Mouse (Mus musculus): ENCODE measurements at regions not wholly inside any gene's neighbourhood (a gene's known extent, or its start where the extent isn't known, plus 50 kb on each side); places are given as distances from the start of the nearest gene placed in this dataset.

DNA sequence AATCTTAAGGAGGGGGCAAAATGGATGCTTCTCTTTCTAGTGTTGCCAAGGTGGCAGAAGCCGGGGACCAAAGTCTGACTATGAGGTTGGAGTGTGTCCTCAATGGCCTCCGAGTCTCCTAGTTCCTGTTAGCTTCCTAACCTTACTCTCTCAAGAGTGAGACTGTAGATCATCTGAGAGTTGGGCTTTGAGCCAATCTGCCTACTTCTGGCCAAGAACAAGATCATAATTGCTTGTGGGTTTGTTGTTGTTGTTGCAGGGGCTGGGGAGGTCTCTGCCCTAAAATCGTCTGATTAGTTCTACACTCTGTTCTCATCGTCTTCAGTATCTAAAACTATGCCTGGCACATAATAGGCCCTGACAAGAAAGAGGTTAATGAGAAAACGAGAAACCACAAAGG is 110.8 kb upstream of the Syt6 start:
- no peak for DNase-seq (ENCODE audit: low spot score)

DNA sequence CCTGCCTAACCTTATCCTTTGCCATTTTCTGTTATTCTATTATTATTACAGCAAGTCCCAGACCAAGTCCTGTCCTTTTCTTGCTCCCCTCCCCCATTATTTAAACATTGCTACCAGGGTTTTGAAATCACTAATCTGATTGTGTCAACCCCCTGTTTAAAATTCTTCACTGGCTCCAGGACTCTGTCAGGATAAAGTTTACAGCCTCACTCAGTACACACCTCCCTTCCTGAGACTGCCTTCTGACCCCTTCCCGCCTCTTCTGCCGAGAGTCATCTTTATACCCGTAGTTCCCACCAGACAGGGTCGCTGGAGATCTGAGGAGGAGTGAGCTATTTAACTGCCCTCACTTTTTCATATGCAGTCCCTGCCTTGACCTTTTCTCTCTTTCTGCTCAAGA is 110.3 kb upstream of the Syt6 start:
- DNase-seq (ENCODE audit: low spot score), result peak; percentile 30

DNA sequence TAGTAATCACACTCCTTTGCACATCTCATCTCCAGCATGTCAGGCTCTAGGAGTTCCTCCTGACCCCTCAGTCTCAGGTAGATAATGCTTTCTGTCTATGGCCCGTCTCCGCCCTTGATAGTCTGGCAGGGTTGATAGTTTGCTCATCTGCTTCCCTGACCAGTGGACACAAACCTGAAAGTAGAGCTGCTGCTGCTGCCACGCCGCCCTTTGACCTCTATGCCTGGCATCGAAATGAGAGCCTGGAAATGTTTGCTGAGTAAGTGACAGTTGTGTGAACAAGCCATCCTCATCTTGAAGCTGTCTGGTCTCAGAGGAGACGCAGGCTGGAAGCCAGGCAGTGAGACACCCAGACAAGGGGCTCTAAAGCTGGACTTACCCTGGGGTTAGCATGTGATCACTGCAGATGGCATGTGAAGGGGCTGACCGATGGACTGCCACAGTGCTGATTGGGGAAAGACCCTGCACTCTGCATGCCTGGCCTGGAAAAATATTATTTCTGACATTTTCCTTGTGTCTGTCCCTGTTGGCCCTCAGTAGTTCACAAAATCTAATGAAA is 109.8 kb upstream of the Syt6 start:
- no peak for DNase-seq (ENCODE audit: low spot score)

DNA sequence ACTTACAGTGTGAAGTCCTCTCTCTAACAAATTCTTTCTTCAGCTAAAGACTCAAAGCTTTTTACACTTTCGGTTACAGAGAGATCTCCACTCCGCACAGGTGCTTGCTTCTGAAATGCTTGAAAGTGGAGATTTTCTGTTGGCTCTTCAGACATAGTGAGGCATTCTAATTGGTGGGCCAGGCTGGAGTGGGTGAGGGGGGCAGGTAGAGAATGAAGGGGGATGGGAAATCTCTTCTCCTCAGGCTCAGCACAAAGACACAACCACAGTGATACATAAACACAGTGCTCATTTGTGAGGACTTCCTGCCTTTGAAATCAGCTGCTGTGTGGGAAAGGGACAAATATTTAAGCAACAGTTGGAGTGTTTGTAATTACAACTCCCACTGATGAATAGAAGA is 109.1 kb upstream of the Syt6 start:
- DNase-seq (ENCODE audit: low spot score), result no peak

DNA sequence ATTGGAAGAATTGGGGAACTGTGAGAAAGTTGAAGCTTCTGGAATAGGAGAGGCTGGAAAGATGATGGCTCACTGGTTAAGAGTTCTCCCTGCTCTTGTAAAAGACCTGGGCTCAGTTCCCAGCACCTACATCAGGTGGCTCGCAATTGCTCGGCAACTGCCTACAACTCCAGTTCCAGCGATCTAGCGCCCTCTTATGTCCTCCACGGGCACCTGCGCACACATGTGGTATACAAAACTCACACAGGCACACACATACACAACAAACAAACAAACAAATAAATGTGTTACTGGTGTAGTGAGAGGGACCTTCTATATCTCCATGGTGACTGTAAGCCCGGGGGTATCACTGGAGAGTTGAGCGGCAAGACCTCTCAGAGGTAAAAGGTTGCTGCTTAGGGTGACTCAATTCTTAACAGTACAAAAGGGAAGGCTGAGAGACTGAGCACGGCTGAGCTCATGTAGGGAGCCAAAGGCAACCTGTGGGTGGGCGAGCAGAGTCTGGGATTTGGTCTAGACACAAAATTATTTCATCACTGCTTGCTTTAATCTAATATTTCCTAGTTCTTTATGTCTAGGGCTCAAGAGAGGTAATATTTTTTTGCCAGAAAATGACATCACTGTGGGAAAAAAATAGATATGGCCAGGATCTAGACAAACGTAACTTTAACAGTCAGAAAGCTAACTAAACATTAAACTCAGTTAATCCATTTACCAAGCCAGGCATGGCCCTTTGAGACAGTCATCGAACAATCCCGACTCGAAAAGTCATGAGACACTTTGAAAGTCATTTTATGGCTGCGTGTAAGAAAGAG is 104.2 kb upstream of the Syt6 start:
- DNase-seq (ENCODE audit: low spot score), result no peak

DNA sequence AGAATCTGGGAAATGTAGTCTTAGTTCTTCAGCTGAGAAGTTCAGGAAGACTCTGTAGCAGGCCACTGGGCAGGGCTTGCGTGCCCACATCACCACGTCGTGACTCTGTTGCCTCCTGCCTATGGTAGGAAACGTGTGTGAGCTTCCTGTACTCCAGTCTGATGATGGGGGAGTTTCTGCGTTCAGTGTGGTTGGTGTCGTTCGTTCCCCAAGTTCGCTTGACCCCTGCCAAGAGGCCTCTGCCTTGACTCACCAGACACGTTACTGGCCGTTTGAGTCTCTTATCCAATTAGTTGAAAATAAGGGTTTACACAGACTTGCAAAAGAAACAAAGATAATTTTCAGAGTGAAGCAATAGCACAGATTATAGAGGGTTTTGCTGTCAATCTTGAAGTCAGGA is 102.4 kb upstream of the Syt6 start:
- DNase-seq (ENCODE audit: low spot score), result no peak

DNA sequence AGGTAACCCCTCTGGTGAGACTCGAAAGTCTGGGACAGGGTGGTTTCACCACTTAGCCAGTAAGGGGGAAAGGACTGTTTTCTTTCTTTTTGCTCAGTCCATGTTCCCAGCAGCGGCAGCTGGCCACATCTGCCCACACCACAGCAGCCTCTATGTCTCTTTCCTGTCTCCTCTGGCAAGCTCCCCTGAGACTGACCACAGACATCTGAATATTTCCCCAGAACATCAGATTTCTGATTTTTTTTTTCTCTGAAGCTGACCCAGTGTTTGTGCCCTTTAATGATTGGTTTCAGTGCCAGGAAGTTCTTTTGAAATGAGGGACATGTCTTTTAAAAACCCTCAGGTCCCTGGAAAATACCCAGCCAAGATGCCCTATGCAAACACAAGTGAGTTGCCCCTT is 101.7 kb upstream of the Syt6 start:
- DNase-seq (ENCODE audit: low spot score), result no peak

DNA sequence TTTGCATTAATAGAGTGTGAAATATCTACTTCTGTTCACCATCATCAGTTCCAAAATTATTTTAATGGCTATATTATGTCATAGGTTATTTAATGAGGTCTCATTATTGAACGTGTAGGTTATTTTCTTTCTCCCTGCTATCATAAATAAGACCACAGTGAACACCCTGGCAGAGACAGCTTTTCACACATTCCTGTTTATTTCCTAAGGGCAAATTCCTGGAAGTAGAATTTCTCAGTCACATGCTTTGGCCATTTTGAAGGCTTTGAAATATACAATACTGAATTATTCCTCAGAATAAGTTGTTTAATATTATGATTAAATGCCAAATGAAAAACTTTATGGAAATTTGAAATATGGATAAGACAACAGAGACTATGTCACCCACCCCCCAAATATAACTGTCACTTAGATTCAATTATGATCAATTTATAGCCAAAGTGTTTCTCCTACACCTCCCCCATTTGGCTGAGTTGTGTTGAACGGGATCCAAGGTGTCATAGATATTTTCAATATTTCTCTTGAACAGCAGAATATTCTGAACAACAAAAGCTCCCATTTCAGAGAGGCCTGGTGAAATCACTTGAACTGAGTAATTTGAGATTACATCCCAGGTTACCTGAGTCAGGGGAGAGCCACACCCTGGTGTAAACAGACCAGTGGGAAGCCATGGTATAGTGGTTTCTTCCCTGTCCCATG is 95.0 kb upstream of the Syt6 start:
- no peak for DNase-seq (ENCODE audit: low spot score)

DNA sequence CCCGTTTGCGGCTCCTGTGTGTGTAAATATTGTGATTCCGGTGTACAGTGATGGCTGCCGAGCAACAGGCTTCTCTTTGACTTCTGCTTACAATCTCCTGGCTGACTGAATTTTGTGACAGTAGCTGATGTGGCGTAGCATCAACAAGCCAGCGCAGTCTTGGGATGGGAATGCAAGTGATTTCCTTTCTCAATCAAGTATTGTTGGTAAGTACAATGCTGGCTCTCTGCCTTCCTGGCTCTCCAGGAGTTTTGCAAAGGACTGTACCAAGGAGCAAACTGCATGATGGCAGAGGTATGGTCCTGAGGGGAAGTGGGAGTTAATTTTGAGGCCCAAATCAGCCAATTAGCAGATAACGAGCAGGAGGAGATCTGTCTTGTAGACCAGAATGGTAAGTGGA is 94.4 kb upstream of the Syt6 start:
- DNase-seq (ENCODE audit: low spot score), result no peak

DNA sequence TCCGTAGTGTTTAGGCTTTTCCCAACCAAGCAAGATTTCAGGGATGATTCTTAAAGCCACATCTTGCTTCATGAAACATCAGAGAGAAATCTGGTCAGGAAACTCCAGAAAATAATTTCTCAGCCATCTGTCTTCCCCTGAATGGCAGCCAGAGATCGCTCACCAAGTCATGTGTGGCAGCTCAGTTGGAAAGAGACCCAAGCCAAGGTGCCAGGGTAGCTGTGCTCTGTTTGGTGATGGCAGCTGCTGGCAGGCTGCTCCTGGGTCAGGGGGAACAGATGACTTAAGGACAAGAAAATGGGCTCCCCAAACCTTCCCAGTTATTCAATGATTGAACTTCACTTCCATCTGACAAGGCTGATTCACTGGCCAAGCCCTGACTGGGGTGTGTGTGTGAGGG is 91.7 kb upstream of the Syt6 start:
- DNase-seq (ENCODE audit: low spot score), result no peak

DNA sequence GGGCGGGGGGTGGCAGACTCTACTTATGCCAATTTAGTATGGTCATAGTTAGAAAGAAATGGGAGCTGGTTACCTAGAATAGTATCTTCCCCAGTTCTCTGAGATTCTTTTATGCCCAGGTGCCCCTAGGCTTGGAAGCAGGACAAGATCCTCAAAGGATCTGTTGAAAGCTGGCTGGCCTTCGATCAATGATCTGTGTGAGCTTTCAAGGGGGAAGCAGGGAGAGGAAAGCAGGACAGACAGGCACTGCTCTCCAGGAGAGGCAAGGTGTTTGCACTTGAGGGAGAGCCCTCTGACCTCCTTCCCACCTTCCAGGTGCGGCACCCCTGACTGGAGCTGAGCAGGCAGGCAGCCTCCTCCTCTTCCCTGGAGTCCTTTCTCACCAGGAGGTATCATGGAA is 91.3 kb upstream of the Syt6 start:
- DNase-seq (ENCODE audit: low spot score), result no peak

DNA sequence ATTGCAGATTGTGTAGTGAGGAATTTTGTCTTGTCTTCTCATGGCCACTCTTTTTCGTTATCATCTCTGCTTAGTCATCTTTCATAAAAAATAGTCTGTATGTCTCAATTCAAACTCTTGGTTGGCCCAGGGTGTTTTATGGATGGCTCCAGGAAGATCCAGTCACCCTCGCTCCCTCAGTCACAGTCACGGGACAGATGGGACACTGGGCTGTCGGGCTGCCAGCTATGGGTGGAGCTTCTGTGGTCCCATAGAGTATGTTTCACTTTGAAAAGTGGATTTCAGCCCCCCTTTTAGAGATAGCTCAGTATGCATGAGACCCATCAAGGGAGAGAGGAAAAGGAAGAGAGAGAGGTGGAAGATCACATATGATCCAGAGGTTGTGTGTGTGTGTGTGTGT is 85.2 kb upstream of the Syt6 start:
- no peak for DNase-seq (ENCODE audit: low spot score)

DNA sequence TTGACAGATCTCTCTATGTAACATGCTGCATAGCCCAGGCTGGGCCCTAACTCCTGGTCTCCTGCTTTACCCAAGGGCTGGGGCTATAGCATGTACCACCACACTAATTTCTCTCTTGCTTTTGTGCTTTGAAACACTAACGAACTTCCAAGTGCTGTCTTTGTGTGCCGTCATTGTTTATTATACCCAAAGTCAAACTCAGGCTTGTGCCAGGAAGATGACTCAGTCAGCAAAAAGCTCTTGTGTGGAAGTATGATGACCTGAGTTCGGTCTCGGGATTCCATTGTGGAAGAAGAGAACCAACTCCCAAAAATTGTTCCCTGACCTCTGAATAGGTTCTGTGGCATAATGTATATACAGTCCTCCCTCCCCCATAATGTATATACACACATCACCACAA is 84.1 kb upstream of the Syt6 start:
- DNase-seq (ENCODE audit: low spot score), result no peak

DNA sequence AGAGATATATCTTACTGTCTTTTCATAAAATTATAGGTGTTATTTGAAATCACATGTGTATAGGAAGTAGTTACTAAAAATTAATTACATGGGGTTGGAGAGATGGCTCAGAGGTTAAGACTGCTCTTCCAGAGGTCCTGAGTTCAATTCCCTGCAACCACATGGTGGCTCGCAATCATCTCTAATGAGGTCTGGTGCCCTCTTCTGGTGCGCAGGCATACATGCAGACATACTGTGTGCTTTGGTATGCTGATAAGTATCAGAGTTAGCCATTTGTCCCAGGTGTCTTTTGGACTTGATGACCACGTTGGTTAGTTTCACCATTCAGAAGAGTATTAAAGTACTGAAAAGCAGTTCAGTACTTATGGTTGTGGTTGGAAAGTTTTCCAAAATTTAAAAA is 82.8 kb upstream of the Syt6 start:
- DNase-seq (ENCODE audit: low spot score), result no peak

DNA sequence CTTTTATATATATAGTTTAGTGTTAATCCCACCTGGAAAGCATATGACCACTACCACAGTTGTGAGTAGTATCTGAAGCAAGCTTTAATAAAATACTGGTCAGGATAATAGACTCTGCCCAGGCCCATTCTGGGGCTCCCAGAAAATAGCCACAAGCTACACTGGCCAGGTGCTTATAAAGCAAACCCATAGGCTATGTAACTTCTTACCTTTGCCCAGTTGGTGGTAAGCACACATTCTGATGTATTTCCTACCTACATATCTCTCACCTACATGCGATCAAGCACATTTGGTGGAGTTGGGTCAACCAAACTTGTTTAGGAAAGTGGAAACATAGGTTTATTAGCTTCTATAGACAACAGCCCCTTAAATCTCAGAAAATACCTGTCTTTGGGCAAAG is 81.4 kb upstream of the Syt6 start:
- no peak for DNase-seq (ENCODE audit: low spot score)

DNA sequence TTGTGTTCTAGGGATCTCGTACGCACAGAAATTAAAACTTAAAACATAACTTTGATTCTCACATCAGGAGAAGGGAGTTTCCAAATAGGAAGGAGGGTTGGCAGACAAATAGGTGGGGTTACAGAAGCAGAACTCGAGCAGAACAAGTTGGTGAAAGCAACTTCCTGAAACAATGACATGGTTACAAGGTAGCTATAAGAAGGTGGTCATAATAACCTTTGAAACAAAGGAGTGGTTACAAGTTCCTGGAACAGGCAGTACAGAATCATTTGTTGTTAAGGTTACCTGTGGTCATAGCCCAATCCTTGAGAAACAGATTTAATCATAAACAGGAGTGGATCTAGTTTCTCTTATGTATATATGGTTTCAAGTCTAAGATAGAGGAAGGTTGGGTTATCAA is 81.0 kb upstream of the Syt6 start:
- no peak for DNase-seq (ENCODE audit: low spot score)

DNA sequence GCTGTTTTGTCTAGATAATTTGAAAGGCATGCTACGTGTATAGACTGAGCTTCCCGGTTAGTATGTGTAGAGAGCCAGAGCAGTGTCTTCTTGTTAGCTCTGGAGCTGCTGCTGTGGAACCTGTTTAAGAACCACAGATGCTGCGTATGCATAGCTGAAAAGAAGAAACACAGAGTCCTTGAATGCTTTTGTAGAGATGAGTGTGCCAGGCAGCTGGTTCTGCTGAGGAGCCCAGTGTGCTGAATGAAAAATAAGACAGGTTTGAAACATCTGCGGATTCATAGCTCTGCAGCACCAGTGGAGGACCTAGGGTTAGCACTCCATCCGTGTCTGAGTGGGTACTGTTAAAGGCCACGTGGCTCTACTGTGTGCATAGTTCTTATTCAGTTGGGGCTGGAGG is 78.9 kb upstream of the Syt6 start:
- DNase-seq (ENCODE audit: low spot score), result no peak

DNA sequence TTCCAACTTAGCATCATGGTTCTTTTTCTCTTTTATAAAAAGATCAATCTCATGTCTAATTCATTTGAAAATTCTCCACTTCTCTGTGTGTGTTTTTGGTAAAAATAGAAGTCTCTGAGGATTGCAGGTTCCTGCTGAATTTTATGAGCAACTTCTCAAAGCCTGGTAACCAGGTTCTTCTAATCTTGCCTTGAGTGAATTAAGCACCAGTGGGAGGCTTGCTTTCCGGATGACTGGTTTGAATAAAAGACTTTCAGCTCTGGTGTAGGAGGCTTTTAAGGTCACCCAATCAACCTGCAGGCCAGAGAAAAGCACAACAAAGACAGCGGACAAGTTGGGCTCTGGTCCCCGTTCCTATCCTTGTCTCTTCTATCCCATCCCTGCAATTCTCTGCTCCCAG is 78.3 kb upstream of the Syt6 start:
- DNase-seq (ENCODE audit: low spot score), result no peak

DNA sequence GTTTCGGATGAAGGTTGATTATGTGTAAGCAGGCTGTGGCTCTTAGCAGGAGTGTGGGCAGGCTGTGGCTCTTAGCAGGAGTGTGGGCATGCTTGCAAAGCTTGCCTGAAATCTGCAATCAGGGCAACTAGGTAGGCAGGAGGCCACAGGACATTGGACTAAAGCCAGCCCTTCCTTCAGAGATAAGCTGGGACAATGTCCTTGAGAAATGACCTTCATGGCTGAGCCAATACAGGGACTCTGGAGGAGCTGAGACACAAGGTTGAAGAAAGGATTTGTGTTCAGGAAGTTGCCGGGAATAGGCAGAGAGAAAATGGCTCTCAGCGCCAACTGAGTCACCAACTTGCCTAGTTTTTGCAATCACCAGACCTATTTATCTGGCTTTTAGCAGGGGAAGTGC is 77.3 kb upstream of the Syt6 start:
- no peak for DNase-seq (ENCODE audit: low spot score)

DNA sequence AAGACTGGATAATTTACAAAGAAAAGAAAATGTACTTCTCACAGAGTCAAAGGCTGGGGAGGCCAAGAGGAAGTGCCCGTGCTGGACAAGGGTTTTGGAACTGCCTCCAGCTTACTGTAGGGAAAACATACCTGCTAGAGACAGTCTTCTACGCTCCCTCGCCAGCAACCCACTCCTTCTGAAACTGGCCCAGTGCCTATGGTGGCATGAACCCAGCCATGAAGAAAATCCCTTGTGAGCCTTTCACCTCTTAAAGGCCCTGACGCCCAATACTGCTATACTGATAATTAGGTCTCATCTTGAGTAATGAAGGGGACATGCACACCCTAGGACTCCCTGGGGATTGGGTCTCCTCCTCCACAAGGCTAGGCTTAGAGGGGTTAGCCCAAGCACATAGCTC is 76.6 kb upstream of the Syt6 start:
- DNase-seq (ENCODE audit: low spot score), result no peak

DNA sequence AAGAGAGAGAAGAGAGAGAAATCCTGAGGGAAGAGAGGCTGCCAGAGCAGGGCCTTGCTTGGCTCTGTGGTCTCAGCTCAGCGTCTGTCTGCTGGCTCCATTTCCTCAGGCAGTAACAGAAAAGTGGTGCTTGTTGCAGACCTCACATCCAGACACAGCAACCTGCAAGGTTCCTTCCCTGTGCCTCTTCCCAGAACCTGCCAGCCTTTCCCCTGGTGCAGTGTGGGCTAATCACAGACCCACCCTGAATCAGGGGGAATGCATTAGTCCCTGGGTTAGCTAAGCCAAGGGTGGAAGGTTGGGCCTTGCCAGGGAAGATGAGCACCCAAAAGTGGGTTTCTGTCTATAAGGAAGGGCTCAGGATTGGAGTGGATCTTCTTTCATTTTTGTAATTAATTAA is 75.2 kb upstream of the Syt6 start:
- no peak for DNase-seq (ENCODE audit: low spot score)

DNA sequence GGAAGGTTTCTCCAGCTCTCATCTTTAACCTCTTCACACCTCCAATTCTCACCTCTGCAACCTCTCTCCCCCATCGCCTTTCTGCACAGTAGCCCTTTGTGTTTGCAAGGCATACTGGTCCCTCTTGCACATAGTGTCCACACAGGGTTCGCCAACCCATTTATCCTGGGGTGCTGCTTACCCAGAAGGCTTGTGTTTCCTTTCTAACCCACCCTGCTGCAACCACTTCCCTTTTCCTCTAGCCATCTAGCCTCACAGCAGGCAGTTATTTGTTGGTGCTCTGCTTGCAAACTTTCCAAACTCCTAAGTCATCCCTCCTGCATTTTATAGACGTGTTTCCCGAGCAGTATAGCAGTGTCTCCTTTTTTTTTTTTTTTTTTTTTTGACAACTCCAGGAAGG is 74.7 kb upstream of the Syt6 start:
- DNase-seq (ENCODE audit: low spot score), result no peak

DNA sequence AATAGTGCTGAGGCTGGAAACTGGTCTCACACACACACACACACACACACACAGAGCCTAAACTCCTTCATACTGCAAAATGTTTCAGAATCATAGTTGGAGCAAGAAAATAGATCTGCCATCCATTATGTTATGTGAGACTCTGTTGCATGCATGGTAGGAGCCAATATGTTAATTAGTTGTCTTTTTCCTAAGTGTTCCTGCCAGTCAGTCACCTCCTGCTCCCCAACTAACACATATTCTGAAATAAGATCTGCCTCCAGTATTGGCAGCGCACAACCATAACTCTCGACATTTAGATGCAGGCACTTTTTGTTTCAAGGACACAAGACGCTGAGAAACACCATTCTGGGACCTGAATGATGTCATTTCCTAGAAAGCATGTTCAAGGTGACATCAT is 70.9 kb upstream of the Syt6 start:
- DNase-seq (ENCODE audit: low spot score), result no peak

DNA sequence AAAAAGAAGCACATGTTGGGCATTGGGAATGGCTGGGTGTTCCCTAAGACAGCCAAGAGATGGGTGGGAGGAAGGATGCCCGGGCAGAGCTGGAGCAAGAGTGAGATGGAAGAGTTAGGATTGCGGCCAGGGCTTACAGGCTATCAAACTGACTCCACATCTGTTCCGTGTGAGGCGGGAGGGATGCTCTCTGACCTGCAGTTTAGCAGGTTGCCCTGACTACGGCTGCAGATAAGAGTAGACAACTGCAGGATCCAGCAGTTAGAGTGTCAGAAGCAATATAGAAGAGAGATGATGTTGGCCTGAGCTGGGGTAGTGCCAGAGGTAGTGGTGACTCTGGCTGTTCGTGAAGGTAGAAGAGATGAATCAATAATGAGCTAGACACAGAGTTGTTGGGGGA is 61.6 kb upstream of the Syt6 start:
- DNase-seq (ENCODE audit: low spot score), result no peak

Data from embryo, embryonic 10.5 days (tissue).